Mouse (Mus musculus) CD4-positive, CD25-positive, alpha-beta regulatory T cell, adult 2 months (primary cell): ENCODE data around the gene Rasl2-9.
"Not testable (repeated sequence)": the region's sequence is repeated elsewhere in the genome, so short reads cannot be mapped to it uniquely, and the experiment has no call there.

Experiments
- DNase-seq: peaks from one replicate; pipeline ENCODE4 v3.0.0-alpha.2; 2012; ENCODE audit warnings: low read depth, low spot score

Gene Rasl2-9

DNA sequence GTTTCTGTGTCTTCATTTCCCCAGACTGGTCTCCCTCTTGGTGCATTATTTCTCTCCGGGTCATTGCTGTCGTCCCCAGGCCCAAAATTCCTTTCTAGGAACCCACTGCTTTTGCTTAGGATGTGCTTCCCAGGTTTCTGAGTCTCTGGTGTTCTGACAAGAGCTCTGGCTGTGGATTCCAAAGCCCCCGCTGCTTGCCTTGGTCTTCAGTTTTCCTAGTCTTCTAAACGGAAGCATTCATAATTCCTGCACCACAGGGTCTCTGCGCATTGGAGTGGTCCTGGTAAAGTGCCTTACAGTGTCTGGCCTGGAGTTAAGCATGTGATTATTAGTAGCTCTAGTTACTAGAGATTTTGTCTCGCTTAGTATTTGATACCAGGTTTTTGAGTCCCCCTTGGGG is 44.9 kb downstream of the Rasl2-9 start:
- no peak for DNase-seq

DNA sequence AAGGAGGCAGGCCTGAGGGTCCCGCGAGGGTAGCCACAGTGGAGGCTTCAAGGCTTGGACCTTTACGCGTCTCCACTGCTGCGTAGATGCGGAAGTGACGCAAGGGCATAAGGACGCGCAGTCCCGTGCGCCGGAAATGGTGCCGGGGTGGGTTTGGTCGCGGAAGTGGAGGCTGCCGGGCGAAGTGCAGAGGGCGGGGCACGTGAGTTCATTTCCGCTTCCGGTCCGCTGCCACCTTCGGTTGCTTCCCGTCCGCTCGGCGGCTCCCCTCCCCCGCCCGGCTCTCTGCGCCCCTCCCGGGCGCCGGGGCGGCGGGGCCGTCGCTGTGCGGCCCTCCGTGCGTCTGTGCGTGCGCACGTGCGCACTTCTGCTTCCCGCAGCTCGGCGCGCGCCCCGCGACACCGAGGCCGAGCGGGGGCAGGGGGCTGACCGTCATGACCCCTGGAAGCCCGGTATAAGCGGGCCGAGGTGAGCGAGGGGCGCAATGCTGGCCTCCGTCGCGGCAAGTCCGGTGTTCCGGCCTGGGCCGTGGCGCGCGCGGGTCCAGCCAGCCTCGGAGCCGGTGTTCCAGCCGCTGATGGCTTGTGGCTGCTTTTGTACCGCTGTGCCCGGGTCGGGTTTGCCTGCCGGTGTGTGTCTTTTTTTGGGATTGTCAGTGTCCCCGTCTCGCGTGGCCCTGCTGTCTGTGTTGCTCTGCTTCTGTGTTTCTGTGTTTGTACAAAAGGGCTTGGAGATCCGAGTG is 45.6 kb downstream of the Rasl2-9 start, which contains the start of gene Epn1:
Gene Epn1, plus strand, starts transcription at position 226 of the 742 bp plus-strand sequence.
- DNase-seq = peak; percentile 99

DNA sequence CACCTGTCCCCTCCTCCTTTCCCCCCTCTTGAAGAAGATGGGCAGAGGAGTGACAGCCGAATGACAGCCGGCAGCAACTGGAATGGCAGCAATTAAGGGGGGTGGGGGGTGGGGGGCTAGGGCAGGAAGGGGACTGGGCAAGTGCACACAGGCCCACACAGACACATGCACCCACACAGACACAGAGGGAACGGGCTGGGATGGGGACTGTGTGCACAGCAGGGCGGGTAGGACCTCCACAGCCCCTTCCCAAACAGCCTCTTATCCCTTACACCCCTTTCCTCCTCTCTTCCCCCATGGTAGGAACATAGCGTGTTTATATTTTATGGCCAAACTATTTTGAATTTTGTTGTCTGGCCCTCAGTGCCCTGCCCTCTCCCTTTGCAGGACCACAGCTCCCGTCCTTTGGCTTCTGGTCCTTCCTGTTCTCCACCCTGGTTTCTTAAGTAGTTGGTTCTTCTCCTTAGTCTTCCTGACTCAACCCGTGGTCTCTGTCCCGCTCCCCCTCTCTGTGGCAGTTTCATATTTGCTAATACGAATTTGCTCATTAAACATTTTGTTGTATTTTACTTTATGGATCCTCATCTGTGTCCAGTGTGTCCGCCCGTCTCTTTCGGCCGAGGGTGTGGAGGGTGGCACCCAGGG is 46.3 kb downstream of the Rasl2-9 start:
- DNase-seq = not testable (repeated sequence)

DNA sequence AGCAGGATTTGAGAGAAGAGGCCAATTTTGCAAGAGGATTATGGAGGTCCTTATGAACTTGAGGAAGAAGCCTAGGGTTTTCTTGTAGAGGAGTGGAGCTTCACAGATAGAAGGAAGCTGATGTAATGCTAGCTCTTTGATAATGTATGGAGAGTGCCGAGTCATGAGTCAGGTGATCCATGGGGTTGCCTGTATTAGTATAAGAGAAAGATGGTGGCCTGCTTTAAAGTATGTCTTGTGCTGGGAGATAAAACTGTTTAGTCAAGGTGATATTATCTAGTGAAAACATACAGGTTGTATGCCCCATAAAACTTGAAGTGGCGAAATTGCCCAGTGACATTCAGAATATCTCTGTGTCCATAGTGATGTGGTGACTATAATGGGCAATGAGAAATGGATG is 48.8 kb downstream of the Rasl2-9 start:
- no peak for DNase-seq

DNA sequence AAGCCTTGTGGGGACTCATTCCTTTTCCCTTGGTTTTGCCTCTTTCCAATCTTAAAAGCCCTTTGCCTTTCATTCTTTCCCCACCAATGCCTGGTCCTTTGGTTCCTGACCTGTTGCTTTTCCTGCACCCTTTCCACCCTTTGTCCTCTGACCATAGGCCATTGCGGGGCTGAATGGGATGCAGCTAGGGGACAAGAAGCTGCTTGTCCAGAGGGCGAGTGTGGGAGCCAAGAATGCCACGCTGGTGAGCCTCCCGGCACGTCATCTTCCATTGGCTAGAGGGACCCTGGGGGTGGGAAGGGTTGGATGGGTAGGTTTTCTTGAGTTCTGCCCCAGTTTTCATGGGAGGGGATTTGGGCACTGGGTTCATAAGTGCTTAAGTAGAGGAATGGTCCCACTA is 50.8 kb downstream of the Rasl2-9 start:
- DNase-seq = no peak
